Mouse (Mus musculus) neural tube, embryonic 15.5 days (tissue): ENCODE data around the gene Tesk2. TPM values are rescaled to one million over a fixed set of nuclear protein-coding genes. Genes with fewer than 3 reads are reported as not detected.
A peak's percentile ranks its signal among the peaks of the same experiment; 100 is the strongest.

Experiments
- ATAC-seq: fragments of 200-750 bp; cut with Nextera tagmentation; 2 replicates; pipeline ENCODE4 v1.8.0; 2017; ENCODE audit warnings: mild to moderate bottlenecking, moderate TSS enrichment, moderate library complexity; ENCODE audit not compliant: low FRiP score
- H3K27ac ChIP-seq: fragments of 300-500 bp; sonication (generic); replicated peaks from 2 replicates; pipeline ENCODE4 v1.5.1; 2015; ENCODE audit warnings: mild to moderate bottlenecking, inconsistent platforms
- H3K27me3 ChIP-seq: fragments of 300-500 bp; sonication (generic); replicated peaks from 2 replicates; pipeline ENCODE4 v1.6.1; 2015; ENCODE audit warnings: inconsistent platforms
- H3K36me3 ChIP-seq: fragments of 300-500 bp; sonication (generic); 2 replicates; pipeline ENCODE4 v1.6.1; 2015; ENCODE audit warnings: inconsistent platforms
- H3K4me1 ChIP-seq: fragments of 300-500 bp; sonication (generic); 2 replicates; pipeline ENCODE4 v1.6.1; 2015; ENCODE audit warnings: inconsistent platforms
- H3K4me2 ChIP-seq: fragments of 300-500 bp; sonication (generic); 2 replicates; pipeline ENCODE4 v1.6.1; 2015; ENCODE audit warnings: inconsistent platforms, mild to moderate bottlenecking, moderate library complexity
- H3K4me3 ChIP-seq: fragments of 300-500 bp; sonication (generic); replicated peaks from 2 replicates; pipeline ENCODE4 v1.5.1; 2015; ENCODE audit warnings: mild to moderate bottlenecking, inconsistent platforms
- H3K9ac ChIP-seq: fragments of 300-500 bp; sonication (generic); replicated peaks from 2 replicates; pipeline ENCODE4 v1.6.1; 2015; ENCODE audit warnings: mild to moderate bottlenecking, inconsistent platforms
- H3K9me3 ChIP-seq: fragments of 300-500 bp; sonication (generic); replicated peaks from 2 replicates; pipeline ENCODE4 v1.6.1; 2016; ENCODE audit warnings: inconsistent platforms
- WGBS: fragments of 180-500 bp; shearing (Covaris S2); methylation state at CpG from one replicate; pipeline ENCODE4 v1.1.7; 2015; ENCODE audit warnings: mixed read lengths; 5-methylcytosine and 5-hydroxymethylcytosine counted together
- polyA plus RNA-seq: library from polyadenylated mRNA; unstranded; fragments of >200 nt; fragmentation: Nextera tagmentation; extraction: Ambion mirVana; gene quantifications from 2 replicates; pipeline ENCODE4 v1.2.1, GENCODE M21; 2015

Tesk2 gene
- polyA plus RNA-seq, 1 experiment from 2014 or later: 3.0 TPM

- Histone ChIP-seq H3K27me3 (no peaks in the 10 kb centered on the region), H3K4me2 (no peak overlapping the region), H3K9ac (no peak overlapping the region), H3K27ac (no peak overlapping the region), H3K4me1 (peaks cover under 1% of the 10 kb centered on the region), H3K36me3 (peaks cover 35% of the 10 kb centered on the region), H3K4me3 (no peak overlapping the region), H3K9me3 (no peaks in the 10 kb centered on the region)
- WGBS: 90% methylated on average over 2 of the region's 2 CpGs
- no peak for ATAC-seq
Observed at GRCm38 (mm10) chr4:116692146-116692545, 28.6 kb upstream of the Tesk2 start.

GRCm38 (mm10) chr4:116693785-116694184 is 27.0 kb upstream of the Tesk2 start:
- Histone ChIP-seq H3K4me3 (no peak overlapping the region), H3K27ac (no peak overlapping the region), H3K4me1 (no peaks in the 10 kb centered on the region), H3K36me3 (peaks cover 43% of the 10 kb centered on the region), H3K27me3 (no peaks in the 10 kb centered on the region), H3K9ac (no peak overlapping the region), H3K9me3 (no peaks in the 10 kb centered on the region), H3K4me2 (no peak overlapping the region)
- ATAC-seq: no peak
- WGBS: 73% methylated on average over 2 of the region's 2 CpGs

GRCm38 (mm10) chr4:116698693-116699342 is 21.9 kb upstream of the Tesk2 start:
- 86% methylated on average over 2 of the region's 2 CpGs for WGBS
- Histone ChIP-seq H3K4me1 (no peaks in the 10 kb centered on the region), H3K27ac (no peak overlapping the region), H3K9me3 (no peaks in the 10 kb centered on the region), H3K27me3 (no peaks in the 10 kb centered on the region), H3K9ac (no peak overlapping the region), H3K4me3 (no peak overlapping the region), H3K4me2 (no peak overlapping the region), H3K36me3 (peaks cover 24% of the 10 kb centered on the region)
- no peak for ATAC-seq

- Histone ChIP-seq H3K9ac (no peak overlapping the region), H3K4me1 (no peaks in the 10 kb centered on the region), H3K27ac (no peak overlapping the region), H3K27me3 (no peaks in the 10 kb centered on the region), H3K4me3 (no peak overlapping the region), H3K36me3 (peaks cover 13% of the 10 kb centered on the region), H3K9me3 (no peaks in the 10 kb centered on the region), H3K4me2 (no peak overlapping the region)
- no peak for ATAC-seq
- 77% methylated on average over 1 of the region's 1 CpGs for WGBS
Observed at GRCm38 (mm10) chr4:116700964-116701363, 19.8 kb upstream of the Tesk2 start.

GRCm38 (mm10) chr4:116703804-116704203 is 16.9 kb upstream of the Tesk2 start:
- no peaks in the 10 kb centered on the region for H3K27me3 ChIP-seq
- no peak overlapping the region for H3K9ac ChIP-seq
- no peak overlapping the region for H3K27ac ChIP-seq
- H3K4me3 ChIP-seq: no peak overlapping the region
- 39% methylated on average over 6 of the region's 6 CpGs for WGBS
- no peak for ATAC-seq
- no peaks in the 10 kb centered on the region for H3K9me3 ChIP-seq
- peaks cover 7% of the 10 kb centered on the region for H3K4me1 ChIP-seq
- 0 out of 2 replicates have a peak, but pooled peaks cover 5% of the 10 kb centered on the region for H3K36me3 ChIP-seq
- H3K4me2 ChIP-seq: no peak overlapping the region

- peak; percentile 1; the same call in 1 of the 2 replicates for ATAC-seq
- Histone ChIP-seq H3K4me3 (peak overlapping the region; percentile 72), H3K9ac (peak overlapping the region; percentile 72), H3K36me3 (no peaks in the 10 kb centered on the region), H3K4me1 (peaks cover 13% of the 10 kb centered on the region), H3K27me3 (no peaks in the 10 kb centered on the region), H3K4me2 (peak overlapping the region; percentile 65), H3K9me3 (no peaks in the 10 kb centered on the region), H3K27ac (peak overlapping the region; percentile 78)
- 22% methylated on average over 9 of the region's 9 CpGs for WGBS
Observed at GRCm38 (mm10) chr4:116707666-116708065, 13.1 kb upstream of the Tesk2 start.

GRCm38 (mm10) chr4:116708201-116708764 is 12.5 kb upstream of the Tesk2 start, which contains the start of the genes Mmachc and Ccdc163:
Mmachc (minus strand) TSS chr4:116708406.
Ccdc163 (plus strand) TSS chr4:116708509.
- under 1% methylated on average over 29 of the region's 29 CpGs for WGBS
- no peaks in the 10 kb centered on the region for H3K9me3 ChIP-seq
- peak; percentile 98 for ATAC-seq
- peaks cover 13% of the 10 kb centered on the region for H3K4me1 ChIP-seq
- no peaks in the 10 kb centered on the region for H3K27me3 ChIP-seq
- H3K27ac ChIP-seq: peak within 1 kb of the TSS; percentile 78
- no peaks in the 10 kb centered on the region for H3K36me3 ChIP-seq
- H3K4me2 ChIP-seq: peak within 1 kb of the TSS; percentile 66
- H3K9ac ChIP-seq: peak within 1 kb of the TSS; percentile 72
- peak within 1 kb of the TSS; percentile 72 for H3K4me3 ChIP-seq

- Histone ChIP-seq H3K36me3 (no peaks in the 10 kb centered on the region), H3K9ac (peak overlapping the region; percentile 36), H3K9me3 (no peaks in the 10 kb centered on the region), H3K4me1 (peaks cover 13% of the 10 kb centered on the region), H3K27ac (no peak overlapping the region), H3K4me2 (peak overlapping the region; percentile 66), H3K27me3 (no peaks in the 10 kb centered on the region), H3K4me3 (peak overlapping the region; percentile 72)
- 8% methylated on average over 9 of the region's 9 CpGs for WGBS
- ATAC-seq: peak; percentile 19
Observed at GRCm38 (mm10) chr4:116708791-116709390, 11.9 kb upstream of the Tesk2 start.

- H3K27me3 ChIP-seq: no peaks in the 10 kb centered on the region
- H3K4me3 ChIP-seq: no peak overlapping the region
- 100% methylated on average over 2 of the region's 2 CpGs for WGBS
- no peak overlapping the region for H3K4me2 ChIP-seq
- no peak overlapping the region for H3K9ac ChIP-seq
- ATAC-seq: no peak
- no peaks in the 10 kb centered on the region for H3K36me3 ChIP-seq
- H3K4me1 ChIP-seq: peaks cover 13% of the 10 kb centered on the region
- no peaks in the 10 kb centered on the region for H3K9me3 ChIP-seq
- H3K27ac ChIP-seq: no peak overlapping the region
Observed at GRCm38 (mm10) chr4:116710154-116710553, 10.6 kb upstream of the Tesk2 start.

GRCm38 (mm10) chr4:116712536-116712935 is 8.2 kb upstream of the Tesk2 start:
- Histone ChIP-seq H3K9me3 (no peaks in the 10 kb centered on the region), H3K4me1 (peaks cover 9% of the 10 kb centered on the region), H3K4me3 (no peak overlapping the region), H3K4me2 (no peak overlapping the region), H3K9ac (no peak overlapping the region), H3K27ac (no peak overlapping the region), H3K27me3 (no peaks in the 10 kb centered on the region), H3K36me3 (no peaks in the 10 kb centered on the region)
- ATAC-seq: no peak
- WGBS: 85% methylated on average over 1 of the region's 1 CpGs

GRCm38 (mm10) chr4:116719396-116719795 is 1.4 kb upstream of the Tesk2 start:
- Histone ChIP-seq H3K9ac (no peak overlapping the region), H3K27me3 (no peaks in the 10 kb centered on the region), H3K4me3 (no peak overlapping the region), H3K9me3 (no peaks in the 10 kb centered on the region), H3K36me3 (no peaks in the 10 kb centered on the region), H3K27ac (no peak overlapping the region), H3K4me2 (no peak overlapping the region), H3K4me1 (peaks cover 11% of the 10 kb centered on the region)
- 0 out of 2 replicates have a peak, but pooled peaks have one; percentile 9 for ATAC-seq
- WGBS: 20% methylated on average over 3 of the region's 3 CpGs
